Mouse (Mus musculus) adrenal gland, postnatal 14 days (tissue): ENCODE results near the gene Hes5. TPM values are rescaled to one million over a fixed set of nuclear protein-coding genes. Genes with fewer than 3 reads are reported as not detected.

Experiments
- DNase-seq: peaks from one replicate; pipeline ENCODE4 v3.0.0; 2021; ENCODE audit warnings: mixed read lengths
- total RNA-seq: library from RNA; stranded (reverse); gene quantifications from 2 replicates; pipeline ENCODE4 v1.2.3, GENCODE M21; 2021

Hes5 gene
- total RNA-seq, 1 experiment from 2014 or later = not detected

GRCm38 (mm10) chr4:154964581-154965235 lies 4.0 kb downstream of the Hes5 start:
- DNase-seq = no peak

GRCm38 (mm10) chr4:154965856-154966255 lies 5.1 kb downstream of the Hes5 start:
- DNase-seq = no peak

GRCm38 (mm10) chr4:154967173-154967572 lies 6.5 kb downstream of the Hes5 start:
- DNase-seq = peak; percentile 60

GRCm38 (mm10) chr4:154972546-154972945 lies 11.8 kb downstream of the Hes5 start:
- no peak for DNase-seq

- DNase-seq = no peak
These were observed 13.5 kb downstream of the Hes5 start for GRCm38 (mm10) chr4:154974163-154974611.

- DNase-seq = no peak
These were observed 19.4 kb downstream of the Hes5 start for GRCm38 (mm10) chr4:154980110-154980509.

- no peak for DNase-seq
These were observed 20.4 kb downstream of the Hes5 start for GRCm38 (mm10) chr4:154981076-154981475.

- peak; percentile 78 for DNase-seq
These were observed 20.8 kb downstream of the Hes5 start for GRCm38 (mm10) chr4:154981530-154981929.

GRCm38 (mm10) chr4:154982247-154983120 lies 21.8 kb downstream of the Hes5 start:
- DNase-seq = peak; percentile 80

GRCm38 (mm10) chr4:154983767-154984166 lies 23.0 kb downstream of the Hes5 start:
- no peak for DNase-seq

- DNase-seq = no peak
These were observed 24.5 kb downstream of the Hes5 start for GRCm38 (mm10) chr4:154985151-154985777.

- peak; percentile 94 for DNase-seq
These were observed 25.4 kb downstream of the Hes5 start for GRCm38 (mm10) chr4:154986096-154986495.

- DNase-seq = no peak
These were observed 26.0 kb downstream of the Hes5 start for GRCm38 (mm10) chr4:154986750-154987149.

GRCm38 (mm10) chr4:154994876-154995275 lies 34.2 kb downstream of the Hes5 start:
- DNase-seq = no peak

- DNase-seq = peak; percentile 25
These were observed 35.9 kb downstream of the Hes5 start for GRCm38 (mm10) chr4:154996572-154997154.

GRCm38 (mm10) chr4:154999379-154999778 lies 38.7 kb downstream of the Hes5 start:
- DNase-seq = no peak

GRCm38 (mm10) chr4:155005278-155005677 lies 44.6 kb downstream of the Hes5 start:
- DNase-seq = no peak

- no peak for DNase-seq
These were observed 45.6 kb downstream of the Hes5 start for GRCm38 (mm10) chr4:155006296-155006695.

GRCm38 (mm10) chr4:155007641-155008040 lies 46.9 kb downstream of the Hes5 start:
- DNase-seq = no peak

- no peak for DNase-seq
These were observed 47.4 kb downstream of the Hes5 start for GRCm38 (mm10) chr4:155008075-155008474.

- DNase-seq = no peak
These were observed 48.5 kb downstream of the Hes5 start for GRCm38 (mm10) chr4:155009216-155009615.

- peak; percentile 60 for DNase-seq
These were observed 50.1 kb downstream of the Hes5 start for GRCm38 (mm10) chr4:155010870-155011269.
